ENCODE assay signal across 15 mouse cellular contexts in the genomic region with DNA sequence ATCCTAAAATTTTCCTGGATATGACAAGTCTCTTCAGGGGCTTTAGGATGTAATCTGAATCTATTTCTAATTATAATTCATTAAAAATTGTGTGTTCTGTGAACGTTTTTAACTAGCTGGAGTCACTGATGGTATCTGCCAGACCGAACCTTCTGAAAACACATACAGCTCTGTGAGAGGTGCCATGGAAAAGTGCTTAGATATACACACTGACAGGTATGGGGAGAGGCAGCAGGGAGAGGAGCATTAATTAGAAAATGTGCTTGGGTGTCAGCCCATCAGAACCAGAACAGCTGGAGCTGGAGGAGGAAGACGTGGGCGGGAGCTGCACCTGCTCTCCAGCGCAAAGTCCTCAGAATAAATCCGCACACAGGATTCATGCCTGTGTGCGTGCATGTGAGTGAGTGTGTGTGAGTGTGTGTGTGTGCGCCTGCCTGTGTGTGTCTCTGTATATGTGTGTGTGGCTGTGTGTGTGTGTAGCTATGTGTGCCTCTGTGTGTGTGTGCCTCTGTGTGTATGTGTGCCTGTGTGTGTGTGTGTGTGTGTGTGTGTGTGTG.
A peak's percentile ranks its signal among the peaks of the same experiment; 100 is the strongest.
DNase-seq lines count a peak whose midpoint lies in the region; ATAC-seq and TF ChIP-seq lines count a peak whose summit lies in the region.
"Had no signal": no experiment of that assay in that cellular context is flagged by ENCODE, and none has a peak within 500 bp of the region (broad histone marks: within the 10 kb centered on the region; RNA-seq: fewer than 3 reads in every experiment).

No protein-coding gene starts in this region.

- H3K27ac ChIP-seq in hindbrain, embryonic 13.5 days: peak overlapping the region; percentile 62
- no peak overlapping the region for H3K27ac ChIP-seq in hindbrain, embryonic 11.5 days (ENCODE audit: low read depth, low read length)
- H3K27ac ChIP-seq in lung, postnatal 0 days (ENCODE audit: low read length): no peak overlapping the region
- H3K27ac ChIP-seq: embryonic facial prominence, embryonic 10.5 days; left cerebral cortex, adult 2 months; liver, embryonic 15.5 days; stomach, embryonic 15.5 days had no signal

- no peak for TF ChIP-seq EP300 in lung, postnatal 0 days (IDR thresholded peaks at IDR 0.05)

- no peak for DNase-seq in hindbrain, embryonic 11.5 days (ENCODE audit: low spot score)
- peak; percentile 53 to 54 for DNase-seq in left cerebral cortex, adult 9 months (ENCODE audit: low spot score in 2 of 2)
- no peak for DNase-seq in left cerebral cortex, postnatal 36 days (ENCODE audit: low spot score in 2 of 2)
- peak; percentile 27 for DNase-seq in brain, embryonic 14.5 days (ENCODE audit: low read depth)
- peak; percentile 32 to 47 for DNase-seq in right cerebral cortex, postnatal 10 days (ENCODE audit: low spot score in 2 of 2)
- no peak for DNase-seq in lung, postnatal 0 days (ENCODE audit: low spot score)
- no peak for DNase-seq in urinary bladder, postnatal 36 days (ENCODE audit: low spot score in 2 of 2)
- DNase-seq: adrenal gland, postnatal 14 days; lung, postnatal 36 days; thymus, postnatal 14 days had no signal

- no peak overlapping the region for H3K4me3 ChIP-seq in hindbrain, embryonic 13.5 days
- H3K4me3 ChIP-seq in hindbrain, embryonic 11.5 days (ENCODE audit: low read depth, low read length): no peak overlapping the region
- no peak overlapping the region for H3K4me3 ChIP-seq in lung, postnatal 0 days (ENCODE audit: low read depth, low read length)
- H3K4me3 ChIP-seq: embryonic facial prominence, embryonic 10.5 days; left cerebral cortex, adult 2 months; liver, embryonic 15.5 days; stomach, embryonic 15.5 days had no signal

- 77% methylated on average over 8 of the region's 8 CpGs for whole genome bisulfite sequencing in hindbrain, embryonic 13.5 days
- WGBS in hindbrain, embryonic 11.5 days: 93% methylated on average over 8 of the region's 8 CpGs
- 78% methylated on average over 8 of the region's 8 CpGs for WGBS in lung, postnatal 0 days

- no peak for TF ChIP-seq POLR2A in brain, embryonic 14.5 days (IDR thresholded peaks at IDR 0.05; ENCODE audit: borderline replicate concordance, extremely low read depth, insufficient read depth, insufficient read length, poor library complexity, severe bottlenecking)

- no peak for TF ChIP-seq CTCF in brain, embryonic 14.5 days (IDR thresholded peaks at IDR 0.05; ENCODE audit: borderline replicate concordance, extremely low read depth, insufficient read depth, insufficient read length)
- no peak for TF ChIP-seq CTCF in lung, postnatal 0 days (IDR thresholded peaks at IDR 0.05)

- H3K27me3 ChIP-seq in hindbrain, embryonic 13.5 days: no peaks in the 10 kb centered on the region
- H3K27me3 ChIP-seq in hindbrain, embryonic 11.5 days (ENCODE audit: control insufficient read depth, insufficient read depth, low read length): no peaks in the 10 kb centered on the region
- H3K27me3 ChIP-seq in lung, postnatal 0 days (replicated peaks; ENCODE audit: insufficient read depth, low read length): no peaks in the 10 kb centered on the region
- H3K27me3 ChIP-seq: liver, embryonic 15.5 days; stomach, embryonic 15.5 days had no signal

- H3K4me2 ChIP-seq in hindbrain, embryonic 13.5 days: no peak overlapping the region
- no peak overlapping the region for H3K4me2 ChIP-seq in hindbrain, embryonic 11.5 days (replicated peaks; ENCODE audit: low read depth, low read length)
- no peak overlapping the region for H3K4me2 ChIP-seq in lung, postnatal 0 days (replicated peaks; ENCODE audit: low read depth, low read length)
- H3K4me2 ChIP-seq: liver, embryonic 15.5 days; stomach, embryonic 15.5 days had no signal

- ATAC-seq in hindbrain, embryonic 13.5 days (ENCODE audit: low FRiP score): no peak; the same call in 1 of the 2 replicates
- no peak for ATAC-seq in hindbrain, embryonic 11.5 days (ENCODE audit: low FRiP score)
- ATAC-seq in lung, postnatal 0 days: no peak

- no peak overlapping the region for H3K9ac ChIP-seq in hindbrain, embryonic 13.5 days
- H3K9ac ChIP-seq in hindbrain, embryonic 11.5 days (ENCODE audit: low read depth, low read length): no peak overlapping the region
- H3K9ac ChIP-seq in lung, postnatal 0 days (replicated peaks; ENCODE audit: low read depth): no peak overlapping the region
- H3K9ac ChIP-seq: liver, embryonic 15.5 days; stomach, embryonic 15.5 days had no signal

- H3K4me1 ChIP-seq in hindbrain, embryonic 13.5 days (replicated peaks): peaks cover 13% of the 10 kb centered on the region
- H3K4me1 ChIP-seq in hindbrain, embryonic 11.5 days (replicated peaks; ENCODE audit: control insufficient read depth, insufficient read depth, low read length): 0 out of 2 replicates have a peak, but pooled peaks cover 3% of the 10 kb centered on the region
- no peaks in the 10 kb centered on the region for H3K4me1 ChIP-seq in lung, postnatal 0 days (ENCODE audit: insufficient read depth, low read depth, low read length)
- H3K4me1 ChIP-seq: liver, embryonic 15.5 days; stomach, embryonic 15.5 days had no signal

- H3K9me3 ChIP-seq in hindbrain, embryonic 13.5 days: no peaks in the 10 kb centered on the region
- no peaks in the 10 kb centered on the region for H3K9me3 ChIP-seq in hindbrain, embryonic 11.5 days (ENCODE audit: control insufficient read depth, low read length)
- no peaks in the 10 kb centered on the region for H3K9me3 ChIP-seq in lung, postnatal 0 days (ENCODE audit: low read length)
- H3K9me3 ChIP-seq: liver, embryonic 15.5 days; stomach, embryonic 15.5 days had no signal

- intact Hi-C loops in left cerebral cortex, postnatal 36 days (cut with DNase I): no loop called here

- H3K36me3 ChIP-seq in hindbrain, embryonic 13.5 days: no peaks in the 10 kb centered on the region
- H3K36me3 ChIP-seq in hindbrain, embryonic 11.5 days (ENCODE audit: control insufficient read depth, insufficient read depth, low read length): no peaks in the 10 kb centered on the region
- H3K36me3 ChIP-seq in lung, postnatal 0 days (ENCODE audit: insufficient read depth, low read length): no peaks in the 10 kb centered on the region
- H3K36me3 ChIP-seq: embryonic facial prominence, embryonic 10.5 days; liver, embryonic 15.5 days; stomach, embryonic 15.5 days had no signal

Comparison
In these comparisons a context has a peak if more than half of its experiments do, and no peak if none do; other contexts are left out.
1. DNase-seq: peak in left cerebral cortex, adult 9 months (2 of 2), brain, embryonic 14.5 days (single experiment) and right cerebral cortex, postnatal 10 days (2 of 2); none in hindbrain, embryonic 11.5 days (single experiment), left cerebral cortex, postnatal 36 days (0 of 2), lung, postnatal 0 days (single experiment) and urinary bladder, postnatal 36 days (0 of 2).